Mouse (Mus musculus): ENCODE measurements at regions not wholly inside any gene's neighbourhood (a gene's known extent, or its start where the extent isn't known, plus 50 kb on each side); places are given as distances from the start of the nearest gene placed in this dataset.

DNA sequence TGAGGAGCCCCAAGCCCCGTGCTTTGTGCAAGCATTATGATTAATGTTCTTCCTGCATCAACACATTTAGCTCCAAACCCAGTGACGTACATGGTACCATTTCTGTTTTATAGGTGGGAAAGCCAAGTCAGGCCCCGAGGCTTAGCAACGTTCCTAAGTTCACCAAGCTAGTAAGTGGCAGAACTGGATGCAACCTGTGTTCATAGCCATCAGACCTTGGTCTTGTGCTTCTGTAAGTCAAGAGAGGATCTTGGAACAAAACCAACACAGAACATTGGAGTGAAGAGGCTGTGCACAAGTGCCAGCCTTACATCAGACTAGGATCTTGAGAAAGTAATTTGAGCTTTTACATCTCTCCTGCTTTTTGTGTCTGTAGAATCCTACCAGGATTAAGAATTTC lies 71.3 kb downstream of the Cdc7 start:
- Histone ChIP-seq H3K9ac (no peak overlapping the region), H3K27ac (no peak overlapping the region), H3K27me3 (no peaks in the 10 kb centered on the region), H3K4me3 (replicated peaks) (no peak overlapping the region), H3K4me1 (no peaks in the 10 kb centered on the region), H3K4me2 (no peak overlapping the region), H3K9me3 (no peaks in the 10 kb centered on the region), H3K36me3 (replicated peaks) (no peaks in the 10 kb centered on the region)
- 88% methylated on average over 4 of the region's 4 CpGs for WGBS
- ATAC-seq (ENCODE audit: low FRiP score): no peak

GRCm38 (mm10) chr5:107035782-107036181 lies 71.7 kb downstream of the Cdc7 start:
- no peak overlapping the region for H3K9ac ChIP-seq
- no peak for ATAC-seq (ENCODE audit: low FRiP score)
- no peaks in the 10 kb centered on the region for H3K9me3 ChIP-seq
- H3K36me3 ChIP-seq (replicated peaks): no peaks in the 10 kb centered on the region
- H3K4me3 ChIP-seq (replicated peaks): no peak overlapping the region
- H3K27me3 ChIP-seq: no peaks in the 10 kb centered on the region
- H3K4me2 ChIP-seq: no peak overlapping the region
- H3K27ac ChIP-seq: no peak overlapping the region
- WGBS: 74% methylated on average over 6 of the region's 6 CpGs
- no peaks in the 10 kb centered on the region for H3K4me1 ChIP-seq

DNA sequence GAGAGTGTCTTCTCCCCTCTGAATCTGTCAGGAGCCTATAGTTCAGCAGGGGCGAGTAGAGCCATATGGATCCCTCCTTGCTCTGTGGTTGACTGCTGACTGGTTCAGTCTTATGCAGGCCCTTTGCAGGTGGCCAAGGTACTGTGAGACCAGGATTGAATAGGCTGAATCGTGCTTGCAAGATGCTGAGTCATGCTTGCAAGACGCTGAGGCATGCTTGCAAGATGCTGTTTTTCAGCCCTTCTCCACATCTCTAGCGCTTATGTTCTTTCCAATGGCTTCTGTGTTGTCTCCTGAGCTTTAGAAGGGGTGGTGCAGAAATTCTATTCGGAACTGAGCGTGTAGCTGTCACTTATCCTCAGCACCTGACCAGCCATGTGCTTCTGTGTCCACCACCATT lies 72.4 kb downstream of the Cdc7 start:
- no peak overlapping the region for H3K4me2 ChIP-seq
- H3K36me3 ChIP-seq (replicated peaks): no peaks in the 10 kb centered on the region
- H3K4me3 ChIP-seq (replicated peaks): no peak overlapping the region
- H3K9ac ChIP-seq: no peak overlapping the region
- ATAC-seq (ENCODE audit: low FRiP score): no peak
- H3K27me3 ChIP-seq: no peaks in the 10 kb centered on the region
- H3K27ac ChIP-seq: no peak overlapping the region
- WGBS: 77% methylated on average over 6 of the region's 6 CpGs
- H3K4me1 ChIP-seq: no peaks in the 10 kb centered on the region
- H3K9me3 ChIP-seq: no peaks in the 10 kb centered on the region

- Histone ChIP-seq H3K9ac (no peak overlapping the region), H3K36me3 (replicated peaks) (no peaks in the 10 kb centered on the region), H3K27ac (no peak overlapping the region), H3K4me3 (replicated peaks) (no peak overlapping the region), H3K4me2 (no peak overlapping the region), H3K4me1 (no peaks in the 10 kb centered on the region), H3K9me3 (no peaks in the 10 kb centered on the region), H3K27me3 (no peaks in the 10 kb centered on the region)
- WGBS: 83% methylated on average over 6 of the region's 6 CpGs
- no peak for ATAC-seq (ENCODE audit: low FRiP score)
Observed at GRCm38 (mm10) chr5:107037087-107037486, 73.0 kb downstream of the Cdc7 start.

DNA sequence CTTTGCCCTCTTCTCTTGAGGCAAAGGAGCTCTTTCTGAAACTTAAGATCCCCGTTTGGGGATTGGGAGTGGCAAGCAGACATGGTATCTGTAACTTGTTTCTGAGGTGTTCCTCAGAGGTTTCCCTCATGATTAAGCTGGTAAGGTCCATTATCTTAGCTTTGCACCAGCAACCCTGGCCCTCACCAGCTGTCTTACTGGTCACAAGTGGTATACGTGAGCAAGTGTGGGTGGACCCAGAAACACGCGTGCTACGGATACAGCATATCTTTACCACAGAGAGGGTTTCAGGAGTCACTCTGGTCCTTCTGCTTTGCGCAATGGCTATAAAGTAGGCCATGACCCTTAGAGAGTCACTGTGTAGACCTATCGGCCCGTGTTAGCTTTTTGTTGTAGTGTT lies 75.2 kb downstream of the Cdc7 start:
- H3K9ac ChIP-seq: no peak overlapping the region
- H3K4me3 ChIP-seq (replicated peaks): no peak overlapping the region
- H3K4me1 ChIP-seq: no peaks in the 10 kb centered on the region
- no peak overlapping the region for H3K4me2 ChIP-seq
- no peak for ATAC-seq (ENCODE audit: low FRiP score)
- H3K9me3 ChIP-seq: no peaks in the 10 kb centered on the region
- 96% methylated on average over 8 of the region's 8 CpGs for WGBS
- H3K36me3 ChIP-seq (replicated peaks): no peaks in the 10 kb centered on the region
- H3K27me3 ChIP-seq: no peaks in the 10 kb centered on the region
- no peak overlapping the region for H3K27ac ChIP-seq

GRCm38 (mm10) chr5:107039956-107040355 lies 75.8 kb downstream of the Cdc7 start:
- Histone ChIP-seq H3K27ac (no peak overlapping the region), H3K36me3 (replicated peaks) (no peaks in the 10 kb centered on the region), H3K4me2 (no peak overlapping the region), H3K9ac (no peak overlapping the region), H3K4me3 (replicated peaks) (no peak overlapping the region), H3K9me3 (no peaks in the 10 kb centered on the region), H3K27me3 (no peaks in the 10 kb centered on the region), H3K4me1 (no peaks in the 10 kb centered on the region)
- ATAC-seq (ENCODE audit: low FRiP score): no peak
- 85% methylated on average over 6 of the region's 6 CpGs for WGBS

DNA sequence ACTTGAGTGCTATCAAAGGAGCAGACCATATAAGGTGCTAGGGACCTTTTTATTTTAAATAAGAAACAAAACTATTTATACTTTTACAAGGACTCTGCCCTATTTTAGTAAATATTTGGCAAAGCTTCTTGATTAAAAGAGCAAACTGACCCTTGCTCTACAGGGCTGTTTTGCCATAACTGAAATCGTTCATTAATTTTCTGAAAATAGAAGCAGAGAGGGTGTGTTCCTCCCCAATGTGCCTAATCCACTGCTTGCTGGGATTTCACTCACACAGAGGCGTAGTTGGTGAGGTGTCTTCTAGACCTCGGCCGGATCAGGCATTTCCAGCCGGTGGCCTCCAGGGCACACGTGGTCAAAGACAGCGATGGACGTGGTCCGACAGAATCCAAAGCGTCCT lies 76.4 kb downstream of the Cdc7 start:
- Histone ChIP-seq H3K9me3 (no peaks in the 10 kb centered on the region), H3K9ac (no peak overlapping the region), H3K27ac (no peak overlapping the region), H3K4me1 (no peaks in the 10 kb centered on the region), H3K27me3 (no peaks in the 10 kb centered on the region), H3K4me3 (replicated peaks) (no peak overlapping the region), H3K4me2 (no peak overlapping the region), H3K36me3 (replicated peaks) (no peaks in the 10 kb centered on the region)
- no peak for ATAC-seq (ENCODE audit: low FRiP score)
- 89% methylated on average over 10 of the region's 10 CpGs for WGBS

DNA sequence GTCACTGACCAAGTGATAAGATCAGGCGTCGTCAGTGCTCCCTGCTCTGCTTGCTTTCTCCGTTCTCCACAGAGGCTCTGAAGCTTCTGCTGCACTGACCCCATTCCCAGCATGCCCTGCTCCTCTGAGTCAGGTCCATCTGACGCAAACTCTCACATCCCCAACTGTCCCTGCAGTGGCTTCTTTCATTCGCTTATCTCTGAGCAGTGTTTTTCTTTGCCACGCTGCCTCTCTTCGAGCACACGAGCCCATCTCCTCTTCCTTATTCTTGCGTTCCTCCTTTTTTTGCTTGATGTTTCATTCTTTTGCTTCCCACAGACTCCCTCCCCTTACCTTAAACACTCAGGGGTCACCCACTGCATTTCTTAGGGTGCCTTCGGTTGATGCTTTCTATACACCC lies 81.0 kb downstream of the Cdc7 start:
- no peak overlapping the region for H3K9ac ChIP-seq
- no peaks in the 10 kb centered on the region for H3K27me3 ChIP-seq
- ATAC-seq (ENCODE audit: low FRiP score): no peak
- H3K9me3 ChIP-seq: no peaks in the 10 kb centered on the region
- no peak overlapping the region for H3K27ac ChIP-seq
- H3K4me2 ChIP-seq: no peak overlapping the region
- no peak overlapping the region for H3K4me3 ChIP-seq (replicated peaks)
- H3K4me1 ChIP-seq: no peaks in the 10 kb centered on the region
- H3K36me3 ChIP-seq (replicated peaks): no peaks in the 10 kb centered on the region
- WGBS: 79% methylated on average over 10 of the region's 10 CpGs

- no peak for ATAC-seq (ENCODE audit: low FRiP score)
Observed at GRCm38 (mm10) chr5:107046501-107046931, 82.4 kb downstream of the Cdc7 start.

DNA sequence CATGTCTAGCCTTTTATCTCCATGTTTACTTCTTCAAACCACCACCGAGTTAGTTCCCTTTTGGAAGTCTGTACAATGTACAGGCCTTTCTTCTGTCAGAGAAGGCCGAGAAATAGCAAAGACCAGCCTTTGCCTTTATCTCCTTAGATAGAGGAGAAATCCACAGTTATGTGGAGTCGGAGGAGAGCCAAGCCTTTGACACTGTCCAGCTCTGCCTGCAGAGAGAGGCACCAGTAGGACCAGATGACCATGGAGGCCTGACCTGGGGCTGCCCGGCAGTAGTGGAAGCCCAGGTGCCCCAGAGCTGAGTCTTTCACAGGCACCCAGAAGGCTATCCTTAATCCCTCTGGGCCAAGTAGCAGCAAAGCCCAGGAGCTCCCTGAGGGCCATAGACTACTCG lies 84.5 kb downstream of the Cdc7 start:
- Histone ChIP-seq H3K36me3 (replicated peaks) (no peaks in the 10 kb centered on the region), H3K4me2 (no peak overlapping the region), H3K4me3 (replicated peaks) (no peak overlapping the region), H3K9me3 (no peaks in the 10 kb centered on the region), H3K4me1 (no peaks in the 10 kb centered on the region), H3K9ac (no peak overlapping the region), H3K27ac (no peak overlapping the region), H3K27me3 (0 out of 2 replicates have a peak, but pooled peaks cover 6% of the 10 kb centered on the region)
- ATAC-seq (ENCODE audit: low FRiP score): no peak
- 88% methylated on average over 5 of the region's 5 CpGs for WGBS

More at GRCm38 (mm10) chr5:107046501-107046931, 82.4 kb downstream of the Cdc7 start:
- Histone ChIP-seq H3K4me3 (replicated peaks) (no peak overlapping the region), H3K4me1 (no peaks in the 10 kb centered on the region), H3K27me3 (0 out of 2 replicates have a peak, but pooled peaks cover 6% of the 10 kb centered on the region), H3K9me3 (no peaks in the 10 kb centered on the region), H3K36me3 (replicated peaks) (no peaks in the 10 kb centered on the region), H3K9ac (no peak overlapping the region), H3K27ac (no peak overlapping the region), H3K4me2 (no peak overlapping the region)
- 31% methylated on average over 4 of the region's 4 CpGs for WGBS

GRCm38 (mm10) chr5:107050076-107050475 lies 86.0 kb downstream of the Cdc7 start:
- Histone ChIP-seq H3K4me3 (replicated peaks) (no peak overlapping the region), H3K36me3 (replicated peaks) (no peaks in the 10 kb centered on the region), H3K4me1 (peaks cover 1% of the 10 kb centered on the region; the same call in 1 of the 2 replicates), H3K9ac (no peak overlapping the region), H3K4me2 (no peak overlapping the region), H3K9me3 (no peaks in the 10 kb centered on the region), H3K27me3 (0 out of 2 replicates have a peak, but pooled peaks cover 6% of the 10 kb centered on the region), H3K27ac (no peak overlapping the region)
- WGBS: 81% methylated on average over 3 of the region's 3 CpGs
- no peak for ATAC-seq (ENCODE audit: low FRiP score)

DNA sequence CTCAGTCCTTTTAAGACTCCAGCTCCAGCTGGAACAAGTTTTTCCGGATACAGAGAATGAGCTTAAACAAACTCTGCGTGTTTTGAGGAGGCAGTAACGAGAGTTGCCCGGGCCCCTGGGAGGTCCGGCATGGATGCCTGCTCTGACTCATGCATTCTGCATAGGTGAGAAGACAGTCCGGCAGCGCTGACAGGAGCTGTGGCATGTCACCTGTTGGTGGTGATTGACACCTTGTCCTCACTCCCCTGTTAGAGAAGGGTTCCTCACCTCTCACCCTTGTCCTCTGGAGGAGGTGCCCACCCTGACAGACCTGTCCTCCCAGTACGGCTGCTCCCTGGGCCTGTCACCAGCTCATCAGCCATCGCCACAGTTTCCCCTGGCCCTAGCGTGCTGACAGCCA lies 87.7 kb downstream of the Cdc7 start:
- H3K27me3 ChIP-seq: 0 out of 2 replicates have a peak, but pooled peaks cover 6% of the 10 kb centered on the region
- H3K4me2 ChIP-seq: no peak overlapping the region
- H3K9ac ChIP-seq: no peak overlapping the region
- H3K36me3 ChIP-seq (replicated peaks): no peaks in the 10 kb centered on the region
- no peak for ATAC-seq (ENCODE audit: low FRiP score)
- H3K4me3 ChIP-seq (replicated peaks): no peak overlapping the region
- WGBS: 84% methylated on average over 10 of the region's 10 CpGs
- no peak overlapping the region for H3K27ac ChIP-seq
- H3K4me1 ChIP-seq: peaks cover 8% of the 10 kb centered on the region
- H3K9me3 ChIP-seq: no peaks in the 10 kb centered on the region

- 72% methylated on average over 6 of the region's 6 CpGs for WGBS
- Histone ChIP-seq H3K4me2 (no peak overlapping the region), H3K36me3 (replicated peaks) (no peaks in the 10 kb centered on the region), H3K27me3 (0 out of 2 replicates have a peak, but pooled peaks cover 6% of the 10 kb centered on the region), H3K9ac (no peak overlapping the region), H3K9me3 (no peaks in the 10 kb centered on the region), H3K27ac (no peak overlapping the region), H3K4me1 (peaks cover 8% of the 10 kb centered on the region), H3K4me3 (replicated peaks) (no peak overlapping the region)
- no peak for ATAC-seq (ENCODE audit: low FRiP score)
Observed at GRCm38 (mm10) chr5:107054900-107055452, 90.9 kb downstream of the Cdc7 start.

Data from forebrain, embryonic 12.5 days (tissue).